Mouse (Mus musculus): ENCODE measurements around the gene Dnaic1.

Dnaic1 gene

GRCm38 (mm10) chr4:41636882-41637635, 67.5 kb downstream of the Dnaic1 start:
- no peak for DNase-seq

DNA sequence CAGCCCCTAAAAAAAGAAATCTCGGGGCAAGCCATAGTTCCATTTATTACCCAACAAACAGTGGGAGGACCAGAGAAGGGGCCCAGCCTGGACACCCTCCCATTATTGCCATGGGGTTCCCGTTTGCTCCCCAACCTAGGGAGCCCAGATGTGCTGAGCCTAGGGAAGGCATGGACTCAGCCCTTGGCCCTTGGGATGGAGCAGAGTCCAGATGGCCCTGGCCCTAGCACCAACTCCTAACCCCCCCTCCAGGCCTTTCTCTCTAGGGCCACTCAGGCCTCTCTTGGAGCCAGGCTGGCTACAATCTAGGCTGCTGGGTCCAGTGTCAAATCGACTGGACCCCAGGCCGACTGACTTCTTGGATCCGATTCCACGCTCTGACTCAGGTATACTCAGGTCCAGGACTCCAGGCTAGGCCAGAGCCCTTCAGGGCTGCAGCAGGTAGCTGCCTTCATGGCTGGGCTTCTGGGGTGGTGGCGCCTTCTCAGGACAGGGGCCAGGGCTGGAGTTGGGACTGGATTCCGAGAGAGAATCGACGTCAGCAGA, 68.7 kb downstream of the Dnaic1 start:
- no peak for DNase-seq

GRCm38 (mm10) chr4:41638828-41639213, 69.2 kb downstream of the Dnaic1 start:
- DNase-seq: no peak

DNA sequence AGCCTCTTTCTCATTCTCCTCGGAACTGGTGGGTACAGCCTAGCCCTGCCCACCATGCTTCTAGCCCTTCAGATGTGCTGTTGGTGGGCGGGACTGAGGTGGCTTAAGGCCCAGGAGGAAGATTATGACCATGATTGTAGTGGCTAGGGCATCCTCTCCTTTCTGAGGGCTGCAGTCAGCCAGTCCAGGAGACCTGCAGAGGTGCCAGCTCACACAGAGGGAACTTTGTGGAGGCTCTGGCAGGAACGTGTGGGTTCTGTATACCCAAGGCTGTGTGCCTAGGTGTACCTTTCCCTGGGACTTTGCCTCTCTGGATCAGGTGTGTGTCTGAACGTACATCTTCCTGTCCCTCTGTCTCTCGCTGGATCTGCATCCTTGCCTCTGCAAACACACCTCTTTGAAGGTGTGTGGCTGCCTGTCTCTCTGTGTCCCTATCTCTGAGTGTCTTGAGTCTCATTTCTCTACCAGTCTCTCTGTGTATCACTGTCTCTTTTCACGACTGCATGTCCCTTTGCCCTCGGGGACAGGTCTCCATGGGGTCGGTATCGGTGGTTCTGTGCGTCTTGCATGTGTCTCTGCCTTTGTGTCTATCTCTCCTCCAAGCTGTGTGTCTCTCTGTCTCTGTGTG, 69.8 kb downstream of the Dnaic1 start:
- no peak for DNase-seq

GRCm38 (mm10) chr4:41639913-41640507, 70.4 kb downstream of the Dnaic1 start, which contains the start of gene Enho:
Gene Enho, minus strand, starts transcription at chr4:41640324.
- peak; percentile 94 for DNase-seq

- no peak for DNase-seq
These were observed 71.7 kb downstream of the Dnaic1 start for GRCm38 (mm10) chr4:41641199-41641822.

GRCm38 (mm10) chr4:41645488-41645887, 75.9 kb downstream of the Dnaic1 start:
- no peak for DNase-seq

DNA sequence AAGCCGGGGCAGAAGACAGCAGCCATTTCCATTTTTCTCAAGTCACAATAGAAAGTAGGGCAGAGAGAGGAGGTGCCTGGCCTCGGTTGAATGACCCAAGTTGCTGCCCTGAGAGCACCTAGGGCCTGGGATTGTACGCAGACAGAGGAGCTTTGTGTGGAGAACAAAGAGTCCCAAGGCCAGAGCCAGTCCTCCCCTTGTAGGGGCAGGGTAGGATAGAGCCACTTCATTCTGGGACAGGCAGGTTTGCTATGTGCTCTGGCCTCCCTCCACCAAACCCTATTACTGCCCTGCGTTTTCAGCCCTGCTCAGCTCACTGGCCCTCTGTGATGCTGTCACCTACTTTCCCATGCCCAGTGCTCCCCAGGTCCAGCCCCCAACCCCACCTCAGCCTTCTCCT, 78.6 kb downstream of the Dnaic1 start:
- DNase-seq: no peak

GRCm38 (mm10) chr4:41648627-41649026, 79.1 kb downstream of the Dnaic1 start:
- DNase-seq: no peak

- DNase-seq: peak; percentile 51
These were observed 83.7 kb downstream of the Dnaic1 start for GRCm38 (mm10) chr4:41653296-41653695.

GRCm38 (mm10) chr4:41653730-41654129, 84.2 kb downstream of the Dnaic1 start:
- no peak for DNase-seq

DNA sequence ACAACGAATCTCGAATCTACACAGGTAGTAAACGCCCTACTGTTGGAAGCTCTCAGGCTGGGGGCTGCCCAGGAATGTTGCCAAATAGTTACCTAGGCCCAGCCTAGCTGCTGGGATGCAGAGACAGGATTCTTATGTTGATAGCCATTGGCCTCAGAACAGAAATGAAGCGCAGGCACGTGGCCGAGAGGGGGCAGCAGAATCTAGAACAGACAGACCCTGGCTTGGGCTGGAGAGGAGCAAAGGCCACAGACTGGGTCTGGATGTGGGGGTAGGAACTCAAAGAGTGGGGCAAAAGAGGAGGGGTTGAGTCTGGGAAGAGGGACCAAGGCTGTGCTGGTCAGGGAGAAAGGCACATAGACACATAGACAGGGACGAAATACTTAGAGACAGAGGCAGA, 84.6 kb downstream of the Dnaic1 start:
- peak; percentile 48 for DNase-seq

DNA sequence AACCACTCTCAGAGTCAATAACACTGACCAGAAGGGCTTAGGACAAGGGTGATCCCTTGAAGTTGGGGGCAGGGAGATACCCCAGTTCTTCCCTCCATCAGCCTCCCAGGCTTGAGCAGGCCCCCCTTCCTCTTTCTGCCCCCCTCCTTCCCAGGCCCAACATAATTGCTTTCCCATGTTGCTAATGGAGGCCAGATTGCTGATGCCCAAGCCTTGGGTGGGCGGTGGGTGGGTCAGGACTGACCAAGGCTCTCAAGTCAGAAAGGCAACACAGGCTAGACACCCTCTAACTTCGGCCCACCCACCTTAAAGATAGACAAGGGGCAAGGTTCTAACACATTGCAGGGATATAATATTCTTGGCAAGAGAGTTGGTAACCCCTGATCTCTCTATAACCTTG, 86.0 kb downstream of the Dnaic1 start:
- DNase-seq: no peak

DNA sequence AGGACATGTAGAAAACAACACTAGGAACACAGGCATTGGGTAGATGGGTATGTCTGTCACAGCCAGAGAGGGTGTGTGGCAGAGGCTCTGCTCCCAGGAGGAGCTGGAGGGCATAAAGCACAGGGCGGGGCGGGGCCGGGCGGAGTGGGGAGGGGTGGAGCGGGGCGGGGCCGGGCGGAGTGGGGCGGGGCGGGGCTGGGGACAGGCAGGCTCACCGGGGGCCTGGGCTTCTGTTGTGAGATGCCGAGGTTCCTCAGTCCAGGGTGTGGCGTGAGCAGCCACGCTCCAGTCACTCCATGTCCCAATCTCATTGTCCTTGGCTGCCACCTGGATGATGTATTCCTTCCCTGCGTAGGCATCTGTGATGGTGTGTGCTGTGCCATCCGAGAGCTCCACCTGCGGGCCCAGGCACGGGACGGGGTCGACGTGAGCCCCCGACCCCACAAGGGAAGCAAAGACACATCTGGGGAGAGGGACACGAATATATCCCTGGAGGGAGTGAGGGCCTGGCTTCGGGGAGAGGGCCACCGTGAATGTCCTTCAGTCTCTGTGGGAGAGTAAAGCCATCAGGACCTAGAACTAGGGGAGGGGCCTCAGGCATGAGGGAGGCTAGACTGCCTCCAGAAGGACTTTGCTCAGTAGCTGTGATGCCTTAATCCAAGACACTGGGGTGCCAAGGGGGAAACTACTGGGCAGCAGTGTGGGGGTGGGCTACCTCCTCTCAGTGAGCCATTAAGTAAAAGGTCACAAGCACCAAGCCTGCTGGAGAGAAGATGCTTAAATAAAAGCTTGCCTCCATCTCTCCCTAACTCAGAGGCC, 89.2 kb downstream of the Dnaic1 start:
- no peak for DNase-seq

DNA sequence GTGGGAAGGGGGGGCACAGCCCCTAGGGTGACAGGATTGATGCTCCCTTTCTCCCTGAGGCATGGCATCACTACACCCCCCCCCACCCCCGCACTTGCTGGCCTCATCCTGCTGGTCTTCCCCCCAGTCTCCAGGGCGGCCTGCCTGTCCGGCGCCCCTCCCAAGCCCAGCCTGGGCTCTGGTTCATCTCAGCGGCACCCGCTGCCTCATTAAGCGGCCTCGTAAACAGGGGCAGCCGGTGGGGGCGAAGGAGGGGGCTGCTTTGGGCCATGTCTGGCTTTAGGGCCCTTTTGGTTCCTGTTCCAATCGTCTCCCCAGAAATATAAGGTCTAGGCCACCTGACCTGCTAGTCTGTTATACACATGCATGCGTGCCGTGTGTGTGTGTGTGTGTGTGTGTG, 90.0 kb downstream of the Dnaic1 start:
- no peak for DNase-seq

DNA sequence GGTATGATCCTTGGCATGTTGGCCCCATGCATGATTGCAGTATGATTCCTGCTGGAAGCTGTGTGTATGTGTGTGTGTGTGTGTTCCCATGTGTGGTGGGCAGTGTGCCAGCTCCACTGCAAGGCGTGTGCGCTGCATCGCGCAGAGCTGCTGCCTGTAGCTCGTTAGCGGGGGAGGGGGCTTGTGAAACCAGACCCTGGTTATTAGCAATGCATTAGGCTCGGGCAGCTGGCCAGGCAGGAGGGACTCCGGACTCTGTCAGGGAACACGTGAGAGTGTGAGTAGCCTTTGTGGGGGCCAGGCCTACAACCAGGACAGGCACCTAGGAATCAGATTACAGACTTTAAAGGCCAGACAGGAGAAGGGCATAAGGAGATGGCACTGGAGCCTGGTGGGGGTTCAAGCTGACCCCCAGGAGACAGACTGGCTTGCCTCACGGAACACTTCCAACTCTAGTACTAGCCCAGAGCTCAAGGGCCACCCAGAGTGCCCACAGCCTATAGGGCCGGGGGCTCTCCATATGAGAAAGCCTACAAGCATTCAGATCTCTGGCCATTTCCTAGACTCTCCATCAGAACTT, 91.4 kb downstream of the Dnaic1 start:
- no peak for DNase-seq

- no peak for DNase-seq
These were observed 93.1 kb downstream of the Dnaic1 start for GRCm38 (mm10) chr4:41662723-41663122.

DNA sequence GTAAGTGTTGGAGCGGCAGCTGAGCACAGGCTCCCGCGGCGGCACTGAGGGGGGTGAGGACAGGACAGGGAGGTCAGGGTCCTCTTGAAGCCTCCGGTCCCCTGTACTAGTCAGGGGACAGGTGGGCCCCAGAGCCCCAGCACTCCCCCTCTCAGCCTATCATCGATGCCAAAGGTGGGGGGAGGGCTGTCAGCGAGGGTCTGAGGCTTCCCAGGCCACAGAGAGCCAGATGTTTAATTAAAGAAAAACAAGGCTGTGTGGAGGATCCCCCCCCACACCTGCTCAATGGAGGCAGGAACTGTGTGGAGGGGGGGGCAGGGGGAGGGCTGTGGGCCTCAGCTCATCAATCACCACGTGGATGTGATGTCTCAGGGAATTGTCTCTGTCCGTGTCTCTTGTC, 94.0 kb downstream of the Dnaic1 start:
- DNase-seq: no peak

- DNase-seq: no peak
These were observed 95.0 kb downstream of the Dnaic1 start for GRCm38 (mm10) chr4:41664533-41664932.

- DNase-seq: no peak
These were observed 95.6 kb downstream of the Dnaic1 start for GRCm38 (mm10) chr4:41665009-41665675.

DNA sequence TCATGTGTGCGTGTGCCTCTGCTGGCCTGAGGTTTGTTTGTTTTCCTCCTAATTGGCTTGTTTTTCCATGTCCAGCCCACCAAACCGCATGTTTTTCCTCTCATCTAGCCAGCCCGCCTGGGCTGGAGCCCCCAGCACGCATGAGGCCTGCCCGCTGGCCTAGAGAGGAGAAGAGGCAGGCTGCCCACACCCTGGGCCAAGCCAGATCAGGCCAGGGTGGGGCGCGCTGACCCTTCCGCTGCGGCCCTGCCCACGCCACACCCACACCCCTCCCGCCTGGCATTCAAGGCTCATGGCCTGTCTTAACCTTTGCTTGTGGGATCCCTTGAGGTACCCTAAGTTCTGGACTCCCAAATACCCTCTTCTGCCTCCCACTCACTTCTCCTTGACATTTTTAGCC, 97.1 kb downstream of the Dnaic1 start:
- no peak for DNase-seq

DNA sequence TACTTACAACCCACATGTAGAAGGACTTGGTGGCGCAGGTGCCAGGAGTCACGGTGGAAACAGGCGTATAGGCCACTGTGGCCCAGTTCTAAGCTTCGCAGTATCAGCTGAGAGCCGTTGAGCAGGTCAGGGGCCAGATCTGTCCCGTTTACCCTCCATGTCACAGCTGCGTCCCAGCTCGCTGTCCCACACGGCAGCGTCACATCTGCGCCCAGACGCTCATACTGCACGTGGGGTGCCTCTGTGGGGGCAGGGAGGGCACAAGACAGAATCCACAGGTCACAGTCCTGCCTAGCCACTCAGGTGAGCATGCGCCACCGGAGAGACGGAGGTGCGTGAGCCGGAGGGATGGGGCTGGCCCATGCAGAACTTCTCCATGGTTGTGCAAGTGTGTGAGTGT, 101.3 kb downstream of the Dnaic1 start:
- DNase-seq: no peak
